Mouse (Mus musculus) urinary bladder, postnatal 14 days (tissue): Measurements from ENCODE around the gene Wbp1l.

Experiments used
- DNase-seq: peaks from one replicate; pipeline ENCODE4 v3.0.0; 2021; ENCODE audit warnings: low spot score

Gene Wbp1l

GRCm38 (mm10) chr19:46631637-46632036 is 32.8 kb downstream of the Wbp1l start:
- no peak for DNase-seq

GRCm38 (mm10) chr19:46635766-46636165 is 36.9 kb downstream of the Wbp1l start:
- DNase-seq: no peak

- no peak for DNase-seq
Measured at GRCm38 (mm10) chr19:46637598-46637997, 38.7 kb downstream of the Wbp1l start.

- DNase-seq: no peak
Measured at GRCm38 (mm10) chr19:46639053-46639452, 40.2 kb downstream of the Wbp1l start.

GRCm38 (mm10) chr19:46639496-46639895 is 40.6 kb downstream of the Wbp1l start:
- no peak for DNase-seq

GRCm38 (mm10) chr19:46640780-46641179 is 41.9 kb downstream of the Wbp1l start:
- DNase-seq: no peak

- DNase-seq: peak; percentile 64
Measured at GRCm38 (mm10) chr19:46641420-46642085, 42.7 kb downstream of the Wbp1l start.

DNA sequence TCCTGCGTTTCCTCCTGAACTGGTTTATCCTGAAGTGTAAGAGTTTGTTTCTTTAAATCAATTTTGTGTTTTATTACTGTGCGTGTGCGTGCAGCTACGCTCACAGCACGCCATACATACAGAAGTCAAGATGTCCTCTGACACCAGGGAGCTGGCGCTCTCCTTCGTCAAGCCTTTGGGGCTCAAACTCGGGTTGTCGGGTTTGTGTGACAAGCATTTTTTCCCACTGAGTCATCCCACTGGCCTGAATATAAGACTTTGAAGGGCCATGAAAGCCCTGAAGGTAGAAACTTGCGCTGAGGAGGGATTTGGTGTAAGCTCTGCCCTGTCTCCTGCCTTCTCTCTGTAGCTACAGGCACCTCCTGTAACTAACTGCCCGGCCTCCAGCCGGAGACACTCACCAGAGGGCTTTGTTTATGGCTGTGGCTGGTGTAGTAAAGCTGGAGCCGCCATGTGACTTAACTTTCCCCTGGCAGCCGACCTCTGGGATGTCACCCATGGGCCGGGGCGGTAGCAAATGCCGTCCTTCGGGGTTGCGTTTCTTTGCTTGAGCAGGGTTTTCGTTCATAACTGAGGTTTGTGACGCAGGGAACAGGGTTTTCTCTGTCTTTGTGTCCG is 43.4 kb downstream of the Wbp1l start:
- no peak for DNase-seq

DNA sequence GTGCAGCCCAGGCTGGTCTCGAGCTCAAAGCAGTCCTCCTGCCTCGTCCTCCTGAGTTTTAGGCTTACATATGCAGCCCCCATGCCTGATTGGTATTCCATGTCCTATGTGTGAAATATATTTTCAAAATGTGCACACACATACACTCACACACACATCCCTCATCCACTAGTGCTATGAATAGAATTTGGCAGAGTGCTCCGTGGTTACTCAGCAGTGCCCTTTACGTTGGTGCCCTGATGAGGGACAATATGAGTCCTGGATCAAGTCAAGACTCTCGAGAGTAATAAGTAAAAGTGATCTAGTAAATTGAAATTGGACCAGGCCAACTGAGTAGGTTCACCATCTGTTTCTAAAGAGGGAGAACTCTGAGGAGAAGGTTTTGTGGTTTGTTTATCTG is 44.4 kb downstream of the Wbp1l start:
- DNase-seq: no peak

GRCm38 (mm10) chr19:46644343-46644792 is 45.5 kb downstream of the Wbp1l start:
- DNase-seq: no peak

- no peak for DNase-seq
Measured at GRCm38 (mm10) chr19:46644793-46645602, 46.1 kb downstream of the Wbp1l start.

DNA sequence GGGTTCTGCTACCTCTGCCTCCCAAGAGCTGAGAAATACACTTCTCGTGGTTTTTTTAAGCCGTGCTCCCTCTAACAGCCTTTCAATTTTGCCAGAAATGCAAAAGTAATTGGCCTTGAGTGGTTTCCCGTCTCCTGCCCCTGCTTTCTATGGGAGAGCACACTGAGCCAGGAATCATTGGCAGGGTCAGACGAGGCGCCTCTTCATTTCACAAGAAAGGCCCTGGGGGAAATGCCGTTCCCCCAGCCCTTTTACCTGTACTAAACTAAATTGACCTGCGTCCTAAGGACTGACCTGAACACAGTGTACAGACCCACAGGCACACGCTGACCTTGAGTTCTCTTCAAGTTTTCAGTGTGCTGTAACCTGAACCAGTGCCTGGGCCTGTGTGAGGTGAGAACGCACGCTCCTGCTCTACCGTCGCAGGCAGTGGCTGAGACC is 47.2 kb downstream of the Wbp1l start:
- DNase-seq: no peak

- DNase-seq: peak; percentile 58
Measured at GRCm38 (mm10) chr19:46647254-46647653, 48.4 kb downstream of the Wbp1l start.

GRCm38 (mm10) chr19:46647850-46648249 is 49.0 kb downstream of the Wbp1l start:
- no peak for DNase-seq

GRCm38 (mm10) chr19:46648565-46648964 is 49.7 kb downstream of the Wbp1l start:
- no peak for DNase-seq

DNA sequence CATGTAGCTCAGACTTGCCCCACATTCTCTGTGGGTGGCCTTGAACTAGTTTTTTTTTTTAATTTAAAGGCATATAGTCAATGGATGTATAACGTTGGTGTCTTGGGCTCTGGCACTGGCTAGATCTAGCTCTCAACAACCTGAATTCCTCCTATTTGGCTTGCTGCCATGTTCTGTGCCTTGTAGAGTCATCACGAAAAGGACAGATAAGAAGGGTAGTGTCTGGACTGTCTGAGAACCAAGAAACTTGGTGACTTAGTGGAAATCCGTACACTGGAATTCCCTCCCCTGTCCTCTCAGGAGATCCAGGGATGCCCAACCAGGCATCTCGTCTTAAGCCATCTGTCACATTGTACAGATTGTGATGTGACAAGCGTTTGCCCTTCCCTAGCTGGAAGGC is 54.3 kb downstream of the Wbp1l start:
- no peak for DNase-seq

DNA sequence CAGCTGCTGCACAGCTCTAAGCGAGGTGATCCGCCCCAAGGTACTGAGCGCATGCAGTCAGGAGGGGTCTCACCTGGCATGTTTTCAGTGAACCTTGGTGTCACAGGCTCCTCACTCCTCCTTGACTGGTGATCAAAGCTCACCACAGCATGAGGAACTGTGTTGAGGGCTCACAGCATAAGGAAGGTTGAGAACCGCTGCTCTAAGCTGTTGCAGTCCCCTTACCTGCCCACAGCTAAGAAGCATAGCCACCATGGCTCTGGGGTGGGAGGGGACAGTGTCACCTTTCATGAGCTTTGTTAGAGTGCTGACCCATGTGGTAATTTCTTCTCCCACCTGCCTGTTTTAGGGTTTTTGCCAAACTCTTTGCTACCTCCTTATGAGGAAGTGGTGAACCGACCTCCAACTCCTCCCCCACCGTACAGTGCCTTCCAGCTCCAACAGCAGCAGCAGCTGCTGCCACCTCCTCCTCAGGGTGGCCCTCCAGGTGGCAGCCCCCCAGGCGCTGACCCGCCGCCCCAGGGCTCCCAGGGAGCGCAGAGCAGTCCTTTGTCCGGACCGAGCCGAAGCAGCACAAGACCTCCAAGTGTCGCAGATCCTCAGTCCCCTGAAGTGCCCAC is 54.8 kb downstream of the Wbp1l start:
- DNase-seq: no peak

- no peak for DNase-seq
Measured at GRCm38 (mm10) chr19:46655626-46656025, 56.7 kb downstream of the Wbp1l start.

DNA sequence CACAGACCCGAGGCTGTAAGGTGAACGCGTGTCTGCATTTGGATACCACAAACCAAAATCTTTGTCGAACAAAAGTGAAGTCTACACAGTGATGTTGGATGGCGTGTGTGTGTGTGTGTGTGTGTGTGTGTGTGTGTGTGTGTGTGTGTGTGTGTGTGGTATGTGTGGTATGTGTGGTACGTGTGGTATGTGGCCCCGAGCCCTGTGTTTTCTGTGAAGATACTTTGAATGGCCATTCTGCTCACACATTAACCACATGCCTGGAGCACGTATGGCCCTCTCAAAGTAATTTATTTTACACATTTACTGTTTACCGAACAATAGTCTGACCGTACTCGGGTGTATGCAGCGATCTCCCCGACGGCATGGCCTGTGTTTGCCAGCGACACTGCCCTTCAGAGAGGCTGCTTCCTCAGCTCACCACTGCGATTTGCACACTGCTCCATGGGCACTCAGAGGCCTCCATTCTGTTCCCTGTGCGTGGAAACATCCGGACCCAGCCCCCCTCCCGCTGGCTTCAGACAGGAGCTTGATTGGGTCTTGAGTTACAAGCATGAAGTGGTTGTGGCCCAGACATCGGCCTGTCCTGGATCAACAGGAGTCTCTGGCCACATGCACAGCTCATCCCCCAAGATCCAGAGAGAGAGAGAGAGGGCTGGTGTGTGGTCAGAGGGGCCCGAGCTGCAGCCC is 57.4 kb downstream of the Wbp1l start:
- DNase-seq: no peak

DNA sequence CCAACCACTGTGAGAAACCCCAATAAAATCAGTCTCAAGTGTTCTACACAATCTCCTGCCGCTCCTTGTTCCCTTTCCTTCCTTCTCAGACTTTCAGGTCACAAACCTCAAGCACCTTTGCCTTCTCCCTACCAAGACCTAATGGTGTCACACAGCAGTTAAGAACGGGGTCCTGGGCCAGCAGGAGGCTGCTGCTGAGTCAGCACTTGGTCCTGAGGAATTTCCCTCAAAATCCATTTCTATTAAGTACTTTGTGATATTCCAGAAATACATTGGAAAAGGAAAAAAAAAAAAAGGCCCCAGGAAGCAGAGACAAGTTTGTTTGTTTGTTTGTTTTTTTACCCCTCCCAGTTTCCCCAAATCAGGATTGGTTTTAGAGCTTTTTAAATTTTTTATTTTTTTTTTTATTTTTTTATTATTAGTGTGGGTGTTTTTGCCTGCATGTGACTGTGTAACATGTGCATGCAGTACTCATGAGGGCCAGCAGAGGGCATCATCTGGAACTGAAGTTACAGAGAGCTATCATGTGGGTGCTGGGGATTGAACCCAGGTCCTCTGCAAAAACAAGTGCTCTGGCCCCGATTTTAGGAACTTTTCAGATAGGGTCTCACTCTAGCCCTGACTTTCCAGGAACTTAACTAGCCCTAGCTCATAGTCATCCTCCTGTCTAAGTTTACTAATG is 58.6 kb downstream of the Wbp1l start:
- DNase-seq: no peak

GRCm38 (mm10) chr19:46658348-46658747 is 59.5 kb downstream of the Wbp1l start:
- no peak for DNase-seq
